Mouse (Mus musculus) heart, embryonic 15.5 days (tissue): ENCODE results near the gene Trim39. TPM values are rescaled to one million over a fixed set of nuclear protein-coding genes. Genes with fewer than 3 reads are reported as not detected.
"Not testable (repeated sequence)": the region's sequence is repeated elsewhere in the genome, so short reads cannot be mapped to it uniquely, and the experiment has no call there.

Experiments used
- ATAC-seq: fragments of 200-750 bp; cut with Nextera tagmentation; replicated peaks from 2 replicates; pipeline ENCODE4 v1.8.0; 2017; ENCODE audit warnings: low read depth, moderate TSS enrichment; ENCODE audit not compliant: insufficient number of reproducible peaks, insufficient read depth, low FRiP score
- H3K27ac ChIP-seq: fragments of 300-500 bp; sonication (generic); 2 replicates; pipeline ENCODE4 v1.5.1; 2015; ENCODE audit warnings: mild to moderate bottlenecking, inconsistent platforms
- H3K27me3 ChIP-seq: fragments of 300-500 bp; sonication (generic); 2 replicates; pipeline ENCODE4 v1.6.1; 2015; ENCODE audit warnings: inconsistent platforms
- H3K36me3 ChIP-seq: fragments of 300-500 bp; sonication (generic); 2 replicates; pipeline ENCODE4 v1.6.1; 2015; ENCODE audit warnings: mild to moderate bottlenecking, inconsistent platforms
- H3K4me1 ChIP-seq: fragments of 300-500 bp; sonication (generic); replicated peaks from 2 replicates; pipeline ENCODE4 v1.6.1; 2015; ENCODE audit warnings: inconsistent platforms
- H3K4me2 ChIP-seq: fragments of 300-500 bp; sonication (generic); 2 replicates; pipeline ENCODE4 v1.6.1; 2015; ENCODE audit warnings: inconsistent platforms, mild to moderate bottlenecking, moderate library complexity
- H3K4me3 ChIP-seq: fragments of 300-500 bp; sonication (generic); 2 replicates; pipeline ENCODE4 v1.5.1; 2015; ENCODE audit warnings: mild to moderate bottlenecking, inconsistent platforms
- H3K9ac ChIP-seq: fragments of 300-500 bp; sonication (generic); 2 replicates; pipeline ENCODE4 v1.6.1; 2015; ENCODE audit warnings: mild to moderate bottlenecking, inconsistent platforms
- H3K9me3 ChIP-seq: fragments of 300-500 bp; sonication (generic); replicated peaks from 2 replicates; pipeline ENCODE4 v1.6.1; 2016; ENCODE audit warnings: inconsistent platforms
- WGBS: fragments of 180-500 bp; shearing (Covaris S2); methylation state at CpG from one replicate; pipeline ENCODE4 v1.1.7; 2015; ENCODE audit warnings: mixed read lengths; 5-methylcytosine and 5-hydroxymethylcytosine counted together
- polyA plus RNA-seq: library from polyadenylated mRNA; unstranded; fragments of >200 nt; fragmentation: Nextera tagmentation; extraction: Ambion mirVana; gene quantifications from 2 replicates; pipeline ENCODE4 v1.2.1, GENCODE M21; 2015

The Trim39 gene
- polyA plus RNA-seq, 1 experiment from 2014 or later = 9.1 TPM

- 0 out of 2 replicates have a peak, but pooled peaks cover 3% of the 10 kb centered on the region for H3K4me1 ChIP-seq
- H3K9me3 ChIP-seq = no peaks in the 10 kb centered on the region
- WGBS = 77% methylated on average over 2 of the region's 2 CpGs
- H3K9ac ChIP-seq = no peak overlapping the region
- ATAC-seq = no peak
- no peak overlapping the region for H3K27ac ChIP-seq
- H3K27me3 ChIP-seq = peaks cover 28% of the 10 kb centered on the region
- no peaks in the 10 kb centered on the region for H3K36me3 ChIP-seq
- H3K4me3 ChIP-seq = no peak overlapping the region
- no peak overlapping the region for H3K4me2 ChIP-seq
Measured at GRCm38 (mm10) chr17:36245741-36246140, 26.3 kb downstream of the Trim39 start.

- Histone ChIP-seq H3K9ac (no peak overlapping the region), H3K4me1 (0 out of 2 replicates have a peak, but pooled peaks cover 3% of the 10 kb centered on the region), H3K27ac (no peak overlapping the region), H3K4me2 (no peak overlapping the region), H3K9me3 (no peaks in the 10 kb centered on the region), H3K36me3 (no peaks in the 10 kb centered on the region), H3K4me3 (no peak overlapping the region), H3K27me3 (peaks cover 17% of the 10 kb centered on the region)
- no peak for ATAC-seq
- 27% methylated on average over 5 of the region's 5 CpGs for WGBS
Measured at GRCm38 (mm10) chr17:36244031-36244430, 28.0 kb downstream of the Trim39 start.

GRCm38 (mm10) chr17:36240637-36241213, 31.3 kb downstream of the Trim39 start:
- H3K27ac ChIP-seq = no peak overlapping the region
- H3K4me1 ChIP-seq = peaks cover 11% of the 10 kb centered on the region
- 12% methylated on average over 5 of the region's 5 CpGs for WGBS
- H3K4me2 ChIP-seq = peak overlapping the region; percentile 7; the same call in 1 of the 2 replicates
- peaks cover 31% of the 10 kb centered on the region for H3K27me3 ChIP-seq
- ATAC-seq = 0 out of 2 replicates have a peak, but pooled peaks have one; percentile 35
- H3K9ac ChIP-seq = no peak overlapping the region
- H3K4me3 ChIP-seq = no peak overlapping the region
- H3K36me3 ChIP-seq = no peaks in the 10 kb centered on the region
- H3K9me3 ChIP-seq = no peaks in the 10 kb centered on the region

- no peaks in the 10 kb centered on the region for H3K36me3 ChIP-seq
Measured at GRCm38 (mm10) chr17:36237321-36237921, 34.6 kb downstream of the Trim39 start.

GRCm38 (mm10) chr17:36235300-36235699, 36.7 kb downstream of the Trim39 start:
- H3K9ac ChIP-seq, ATAC-seq: not testable (repeated sequence)
- H3K27me3 ChIP-seq = peaks cover 32% of the 10 kb centered on the region

More at GRCm38 (mm10) chr17:36237321-36237921, 34.6 kb downstream of the Trim39 start:
- Histone ChIP-seq H3K9me3 (no peaks in the 10 kb centered on the region), H3K4me3 (peak overlapping the region; percentile 43), H3K27ac (no peak overlapping the region), H3K4me2 (peak overlapping the region; percentile 79), H3K4me1 (peaks cover 11% of the 10 kb centered on the region), H3K27me3 (peaks cover 34% of the 10 kb centered on the region), H3K9ac (peak overlapping the region; percentile 34)
- WGBS = 1% methylated on average over 27 of the region's 27 CpGs
- 0 out of 2 replicates have a peak, but pooled peaks have one; percentile 27 for ATAC-seq

GRCm38 (mm10) chr17:36233572-36233971, 38.5 kb downstream of the Trim39 start:
- H3K27me3 ChIP-seq = peaks cover 28% of the 10 kb centered on the region

More at GRCm38 (mm10) chr17:36235300-36235699, 36.7 kb downstream of the Trim39 start:
- not testable (repeated sequence) for H3K27ac ChIP-seq, H3K4me3 ChIP-seq, H3K9me3 ChIP-seq, H3K4me1 ChIP-seq, H3K36me3 ChIP-seq, H3K4me2 ChIP-seq
- 13% methylated on average over 8 of the region's 9 CpGs for WGBS

GRCm38 (mm10) chr17:36231318-36231717, 40.7 kb downstream of the Trim39 start:
- no peak overlapping the region for H3K9ac ChIP-seq
- 7% methylated on average over 36 of the region's 36 CpGs for WGBS
- H3K36me3 ChIP-seq = no peaks in the 10 kb centered on the region
- peaks cover 25% of the 10 kb centered on the region for H3K27me3 ChIP-seq
- H3K9me3 ChIP-seq = no peaks in the 10 kb centered on the region
- no peak overlapping the region for H3K4me2 ChIP-seq
- ATAC-seq = no peak
- H3K4me3 ChIP-seq = no peak overlapping the region
- H3K27ac ChIP-seq = no peak overlapping the region
- H3K4me1 ChIP-seq = no peaks in the 10 kb centered on the region

More at GRCm38 (mm10) chr17:36233572-36233971, 38.5 kb downstream of the Trim39 start:
- Histone ChIP-seq H3K9ac (no peak overlapping the region), H3K4me1 (peaks cover 8% of the 10 kb centered on the region), H3K4me3 (no peak overlapping the region), H3K4me2 (no peak overlapping the region), H3K36me3 (no peaks in the 10 kb centered on the region), H3K27ac (no peak overlapping the region), H3K9me3 (no peaks in the 10 kb centered on the region)
- 77% methylated on average over 5 of the region's 5 CpGs for WGBS
- ATAC-seq = no peak

GRCm38 (mm10) chr17:36229046-36229445, 43.0 kb downstream of the Trim39 start:
- no peak overlapping the region for H3K27ac ChIP-seq
- WGBS = 4% methylated on average over 5 of the region's 5 CpGs
- no peaks in the 10 kb centered on the region for H3K36me3 ChIP-seq
- no peak overlapping the region for H3K9ac ChIP-seq
- H3K4me1 ChIP-seq = peaks cover 5% of the 10 kb centered on the region; the same call in 1 of the 2 replicates
- no peaks in the 10 kb centered on the region for H3K9me3 ChIP-seq
- peaks cover 32% of the 10 kb centered on the region for H3K27me3 ChIP-seq
- no peak overlapping the region for H3K4me3 ChIP-seq
- ATAC-seq = no peak
- H3K4me2 ChIP-seq = no peak overlapping the region

GRCm38 (mm10) chr17:36226921-36227320, 45.1 kb downstream of the Trim39 start:
- Histone ChIP-seq H3K4me2 (no peak overlapping the region), H3K9me3 (no peaks in the 10 kb centered on the region), H3K27ac (no peak overlapping the region), H3K4me3 (no peak overlapping the region), H3K36me3 (no peaks in the 10 kb centered on the region), H3K9ac (no peak overlapping the region), H3K4me1 (peaks cover 5% of the 10 kb centered on the region; the same call in 1 of the 2 replicates), H3K27me3 (peaks cover 42% of the 10 kb centered on the region)
- WGBS = 21% methylated on average over 8 of the region's 8 CpGs
- ATAC-seq = no peak

GRCm38 (mm10) chr17:36225231-36225824, 46.7 kb downstream of the Trim39 start:
- Histone ChIP-seq H3K4me1 (peaks cover 5% of the 10 kb centered on the region; the same call in 1 of the 2 replicates), H3K4me3 (peak overlapping the region; percentile 6; the same call in 1 of the 2 replicates), H3K27me3 (peaks cover 47% of the 10 kb centered on the region), H3K27ac (no peak overlapping the region), H3K4me2 (peak overlapping the region; percentile 38), H3K9me3 (no peaks in the 10 kb centered on the region), H3K9ac (0 out of 2 replicates have a peak overlapping the region, but pooled peaks have one; percentile 25), H3K36me3 (no peaks in the 10 kb centered on the region)
- ATAC-seq = peak; percentile 43; the same call in 1 of the 2 replicates
- WGBS = 7% methylated on average over 9 of the region's 9 CpGs

- WGBS = 46% methylated on average over 3 of the region's 3 CpGs
- H3K9me3 ChIP-seq = no peaks in the 10 kb centered on the region
- H3K27ac ChIP-seq = no peak overlapping the region
- H3K36me3 ChIP-seq = no peaks in the 10 kb centered on the region
- H3K27me3 ChIP-seq = peaks cover 51% of the 10 kb centered on the region
- H3K4me3 ChIP-seq = no peak overlapping the region
- peaks cover 5% of the 10 kb centered on the region; the same call in 1 of the 2 replicates for H3K4me1 ChIP-seq
- no peak overlapping the region for H3K4me2 ChIP-seq
- no peak overlapping the region for H3K9ac ChIP-seq
- no peak for ATAC-seq
Measured at GRCm38 (mm10) chr17:36224451-36224850, 47.6 kb downstream of the Trim39 start.
